Mouse (Mus musculus) megakaryocyte-erythroid progenitor cell, adult 5 weeks (primary cell): Measurements from ENCODE around the gene Hdc. TPM values are rescaled to one million over a fixed set of nuclear protein-coding genes. Genes with fewer than 3 reads are reported as not detected.

Experiments
- polyA plus RNA-seq: library from polyadenylated mRNA; stranded (reverse); fragments of >175 nt; gene quantifications from 2 replicates; pipeline ENCODE4 v1.2.3, GENCODE M21; 2012

The Hdc gene
- polyA plus RNA-seq: 47.9 and 53.0 TPM in 2 replicates

DNA sequence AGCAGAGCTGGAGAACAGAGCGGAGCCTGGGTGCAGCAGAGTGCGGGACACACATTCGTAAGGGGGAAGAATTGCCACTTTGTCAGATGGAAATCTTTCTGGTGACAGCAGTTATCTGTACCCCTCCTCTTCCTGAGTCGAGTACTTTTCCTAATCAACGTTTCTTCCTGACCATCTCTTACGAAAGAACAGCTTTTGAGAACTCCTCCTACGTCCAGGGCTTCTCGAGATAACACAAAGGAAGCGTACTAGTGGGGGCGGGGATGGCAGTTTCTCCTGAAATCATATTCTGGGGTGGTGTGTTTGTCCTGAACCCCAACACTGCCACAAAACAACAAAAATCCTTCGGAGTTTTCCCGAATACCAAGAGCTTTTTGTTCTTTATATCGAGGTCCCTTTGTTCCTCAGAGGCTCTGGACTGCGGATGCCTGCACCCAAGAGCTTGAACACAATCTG, at the start of gene Hdc:
TSS of gene Hdc (minus strand) at position 51 of the 456 bp plus-strand sequence.

DNA sequence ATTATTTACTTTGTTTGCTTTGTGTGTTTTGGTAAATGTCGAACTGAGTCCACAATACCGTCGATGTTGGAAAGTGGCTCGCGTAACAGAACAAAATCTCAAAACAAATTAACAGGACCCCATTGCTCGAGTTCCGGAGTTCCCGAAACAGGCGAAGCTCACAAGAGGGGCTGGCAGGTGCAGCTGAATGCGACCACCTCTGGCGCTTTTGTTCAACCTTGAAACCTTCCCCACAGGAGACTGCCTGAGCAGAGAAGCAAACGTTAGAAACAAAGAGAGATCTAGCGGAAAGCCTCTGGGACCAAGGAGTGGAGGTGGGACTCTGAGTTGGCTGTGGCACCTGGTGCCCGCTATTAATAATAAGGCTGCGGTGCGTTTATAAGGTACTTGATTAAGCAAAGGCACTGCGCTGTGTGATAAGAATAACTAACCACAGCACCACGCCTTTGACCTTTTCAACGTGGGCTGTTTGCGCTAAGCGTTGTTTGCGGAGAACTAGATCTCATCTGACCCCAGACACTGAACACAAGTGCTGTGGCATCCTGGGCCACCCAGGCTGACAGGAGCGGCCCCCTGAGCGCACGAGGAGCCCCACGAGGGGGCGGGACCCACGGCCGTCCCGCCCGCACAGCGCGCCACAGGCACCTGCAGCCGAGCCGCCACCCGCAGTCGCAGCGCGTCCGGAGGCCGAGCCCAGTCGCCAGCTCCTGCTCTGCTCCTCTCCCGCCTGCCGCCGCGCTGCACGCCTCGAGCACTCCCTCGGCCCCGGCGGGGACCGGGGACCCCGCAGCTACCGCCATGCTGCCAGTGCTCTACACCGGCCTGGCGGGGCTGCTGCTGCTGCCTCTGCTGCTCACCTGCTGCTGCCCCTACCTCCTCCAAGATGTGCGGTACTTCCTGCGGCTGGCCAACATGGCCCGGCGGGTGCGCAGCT, 66.5 kb downstream of the Hdc start, which contains the start of gene Slc27a2:
TSS of gene Slc27a2 (plus strand) at position 51 of the 934 bp plus-strand sequence.

Other genes with a start within 250 kb of the Hdc start
- gene Atp8b4, start 118.6 kb downstream of the Hdc start, polyA plus RNA-seq: 4.6 and 7.0 TPM in 2 replicates
- gene Slc27a2, start 66.9 kb downstream of the Hdc start, polyA plus RNA-seq: 0.06 and 0.25 TPM in 2 replicates
- 5.1 and 7.6 TPM in 2 replicates for gene Gabpb1, start 57.0 kb upstream of the Hdc start, polyA plus RNA-seq
- gene Usp8, start 88.0 kb upstream of the Hdc start, polyA plus RNA-seq: 18.0 and 18.6 TPM in 2 replicates
- gene Usp50, start 164.2 kb upstream of the Hdc start, polyA plus RNA-seq: 0.04 and 0.06 TPM in 2 replicates